Mouse (Mus musculus): ENCODE results near the gene Atp6v0d1. TPM values are rescaled to one million over a fixed set of nuclear protein-coding genes. Genes with fewer than 3 reads are reported as not detected.

The Atp6v0d1 gene
- polyA plus RNA-seq, 1 experiment from 2014 or later = 74.6 TPM

DNA sequence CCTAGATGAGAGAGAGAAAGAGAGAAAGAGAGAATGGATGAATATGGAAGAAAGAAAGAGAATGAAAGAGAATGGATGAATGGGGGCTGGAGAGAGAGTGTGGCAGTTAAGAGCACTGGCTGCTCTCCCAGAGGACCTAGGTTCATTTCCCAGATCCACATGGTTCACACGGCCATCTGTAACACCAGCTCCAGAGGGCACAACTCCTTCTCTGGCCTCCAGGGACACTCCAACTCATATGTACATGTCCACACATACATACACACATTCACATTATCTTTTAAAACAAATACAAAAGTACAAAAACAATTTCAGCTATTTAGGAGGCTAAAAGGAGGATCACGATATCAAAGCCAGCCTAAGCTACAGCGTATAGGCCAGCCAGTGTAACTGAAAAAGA is 3.0 kb downstream of the Atp6v0d1 start:
- Histone ChIP-seq H3K27ac (ENCODE audit: low read depth) (no peak overlapping the region), H3K9me3 (ENCODE audit: low read depth, low read length) (no peaks in the 10 kb centered on the region), H3K27me3 (ENCODE audit: insufficient read depth, low read length) (no peaks in the 10 kb centered on the region), H3K4me2 (no peak overlapping the region), H3K36me3 (ENCODE audit: insufficient read depth) (peaks cover 5% of the 10 kb centered on the region; the same call in 1 of the 2 replicates), H3K9ac (no peak overlapping the region), H3K4me1 (ENCODE audit: insufficient read depth) (peaks cover 10% of the 10 kb centered on the region), H3K4me3 (ENCODE audit: low read depth, low read length) (no peak overlapping the region)
- TF ChIP-seq CTCF (IDR thresholded peaks at IDR 0.05; ENCODE audit: low read depth) = no peak
- ATAC-seq (ENCODE audit: insufficient read depth) (no peak), DNase-seq (no peak)
- 87% methylated on average over 3 of the region's 3 CpGs for WGBS

DNA sequence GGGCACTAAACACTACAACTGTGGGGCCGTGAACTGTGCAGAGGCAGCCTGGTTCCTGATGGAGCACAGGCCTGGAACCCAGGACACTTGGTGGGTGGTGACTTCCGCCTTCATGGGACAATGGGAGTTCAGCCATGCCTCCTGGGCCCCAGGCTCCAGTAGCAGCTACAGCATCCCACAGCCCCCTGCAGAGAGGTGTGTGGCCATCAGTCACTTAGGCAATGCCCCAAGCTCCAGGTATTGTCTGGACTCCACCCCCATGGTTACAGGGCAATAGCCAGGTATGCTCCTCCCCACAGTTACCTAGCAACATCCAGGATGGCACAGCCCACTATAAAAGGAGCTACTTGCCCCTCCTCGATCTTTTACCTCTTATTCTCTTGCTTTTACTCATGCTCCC is 10.6 kb downstream of the Atp6v0d1 start:
- H3K27me3 ChIP-seq (ENCODE audit: insufficient read depth, low read length) = no peaks in the 10 kb centered on the region
- DNase-seq (no peak), ATAC-seq (ENCODE audit: insufficient read depth) (no peak)
- 74% methylated on average over 3 of the region's 3 CpGs for WGBS
- no peak overlapping the region for H3K4me2 ChIP-seq
- H3K4me1 ChIP-seq (ENCODE audit: insufficient read depth) = no peaks in the 10 kb centered on the region
- TF ChIP-seq CTCF (IDR thresholded peaks at IDR 0.05; ENCODE audit: low read depth) = no peak
- H3K9ac ChIP-seq = no peak overlapping the region
- H3K27ac ChIP-seq (ENCODE audit: low read depth) = no peak overlapping the region
- peaks cover 11% of the 10 kb centered on the region; the same call in 1 of the 2 replicates for H3K36me3 ChIP-seq (ENCODE audit: insufficient read depth)
- no peaks in the 10 kb centered on the region for H3K9me3 ChIP-seq (ENCODE audit: low read depth, low read length)
- H3K4me3 ChIP-seq (ENCODE audit: low read depth, low read length) = no peak overlapping the region

DNA sequence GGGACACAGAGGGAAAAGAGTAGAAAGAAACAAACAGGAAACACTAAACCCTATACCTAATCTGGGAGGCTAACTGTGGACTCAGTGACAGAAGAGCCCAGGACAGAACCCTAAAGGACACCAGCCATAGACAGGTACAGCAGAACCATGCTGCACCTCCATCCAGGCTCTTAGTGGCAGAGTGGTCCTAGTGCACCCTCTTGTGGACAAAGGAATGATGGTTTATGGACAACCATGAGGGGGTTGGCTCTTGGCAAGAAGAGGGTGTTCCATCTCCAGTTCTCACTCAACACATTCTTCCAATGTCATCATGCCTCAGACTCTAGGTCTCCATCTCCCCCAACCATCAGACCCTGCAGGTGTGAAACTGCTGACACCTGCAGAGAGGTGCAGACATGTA is 11.8 kb downstream of the Atp6v0d1 start:
- Histone ChIP-seq H3K9ac (no peak overlapping the region), H3K36me3 (ENCODE audit: insufficient read depth) (peaks cover 10% of the 10 kb centered on the region; the same call in 1 of the 2 replicates), H3K4me3 (ENCODE audit: low read depth, low read length) (no peak overlapping the region), H3K27ac (ENCODE audit: low read depth) (no peak overlapping the region), H3K9me3 (ENCODE audit: low read depth, low read length) (no peaks in the 10 kb centered on the region), H3K4me2 (no peak overlapping the region), H3K4me1 (ENCODE audit: insufficient read depth) (no peaks in the 10 kb centered on the region), H3K27me3 (ENCODE audit: insufficient read depth, low read length) (no peaks in the 10 kb centered on the region)
- DNase-seq = peak; percentile 86
- TF ChIP-seq CTCF (IDR thresholded peaks at IDR 0.05; ENCODE audit: low read depth) = peak; percentile 94
- ATAC-seq (ENCODE audit: insufficient read depth) = peak; percentile 77

DNA sequence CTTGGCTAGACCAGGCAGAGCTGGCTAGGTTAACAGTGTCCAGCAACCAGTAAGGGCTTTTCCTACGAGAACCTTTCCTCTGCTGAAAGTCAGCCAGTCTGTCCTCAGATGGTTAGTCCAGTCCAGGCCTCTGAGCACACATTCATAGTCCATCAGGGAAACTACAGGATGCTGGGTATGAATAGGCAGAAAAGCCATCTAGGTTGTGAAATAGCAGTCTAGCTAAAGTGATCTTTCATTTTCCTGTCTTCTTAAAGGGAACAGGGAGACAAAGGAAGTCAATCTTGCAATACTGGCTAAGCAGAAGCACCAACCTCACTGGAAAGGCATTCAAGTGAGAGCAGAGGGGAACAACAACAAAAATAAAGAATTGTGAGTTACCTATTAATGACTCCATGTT is 13.0 kb downstream of the Atp6v0d1 start:
- Histone ChIP-seq H3K9ac (no peak overlapping the region), H3K36me3 (ENCODE audit: insufficient read depth) (0 out of 2 replicates have a peak, but pooled peaks cover 8% of the 10 kb centered on the region), H3K4me3 (ENCODE audit: low read depth, low read length) (no peak overlapping the region), H3K4me1 (ENCODE audit: insufficient read depth) (no peaks in the 10 kb centered on the region), H3K4me2 (no peak overlapping the region), H3K27me3 (ENCODE audit: insufficient read depth, low read length) (no peaks in the 10 kb centered on the region), H3K27ac (ENCODE audit: low read depth) (no peak overlapping the region), H3K9me3 (ENCODE audit: low read depth, low read length) (no peaks in the 10 kb centered on the region)
- 77% methylated on average over 1 of the region's 1 CpGs for WGBS
- no peak for TF ChIP-seq CTCF (IDR thresholded peaks at IDR 0.05; ENCODE audit: low read depth)
- ATAC-seq (ENCODE audit: insufficient read depth) (no peak), DNase-seq (no peak)

DNA sequence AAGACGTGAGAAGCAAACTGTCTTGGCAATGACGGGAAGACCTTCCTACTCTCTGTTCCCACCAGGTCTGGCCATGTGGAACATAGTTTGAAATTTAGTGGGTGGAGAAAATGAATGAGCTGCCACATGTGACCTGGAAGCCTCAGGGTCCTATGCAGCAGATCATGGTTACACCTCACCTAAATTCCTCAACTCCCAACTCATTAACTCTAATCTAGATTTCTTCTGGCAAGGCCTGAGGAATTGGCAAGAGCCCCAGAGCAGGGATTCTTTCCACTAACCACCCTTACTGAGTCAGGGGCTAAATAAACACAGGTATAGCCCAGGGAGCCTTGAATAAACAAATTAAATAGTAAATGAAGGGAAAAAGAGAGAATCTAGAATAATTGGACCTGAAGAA is 13.8 kb downstream of the Atp6v0d1 start:
- Histone ChIP-seq H3K9ac (no peak overlapping the region), H3K4me1 (ENCODE audit: insufficient read depth) (no peaks in the 10 kb centered on the region), H3K27ac (ENCODE audit: low read depth) (no peak overlapping the region), H3K36me3 (ENCODE audit: insufficient read depth) (0 out of 2 replicates have a peak, but pooled peaks cover 6% of the 10 kb centered on the region), H3K27me3 (ENCODE audit: insufficient read depth, low read length) (no peaks in the 10 kb centered on the region), H3K9me3 (ENCODE audit: low read depth, low read length) (no peaks in the 10 kb centered on the region), H3K4me2 (no peak overlapping the region), H3K4me3 (ENCODE audit: low read depth, low read length) (no peak overlapping the region)
- TF ChIP-seq CTCF (IDR thresholded peaks at IDR 0.05; ENCODE audit: low read depth) = no peak
- 84% methylated on average over 2 of the region's 2 CpGs for WGBS
- DNase-seq (no peak), ATAC-seq (ENCODE audit: insufficient read depth) (no peak)

DNA sequence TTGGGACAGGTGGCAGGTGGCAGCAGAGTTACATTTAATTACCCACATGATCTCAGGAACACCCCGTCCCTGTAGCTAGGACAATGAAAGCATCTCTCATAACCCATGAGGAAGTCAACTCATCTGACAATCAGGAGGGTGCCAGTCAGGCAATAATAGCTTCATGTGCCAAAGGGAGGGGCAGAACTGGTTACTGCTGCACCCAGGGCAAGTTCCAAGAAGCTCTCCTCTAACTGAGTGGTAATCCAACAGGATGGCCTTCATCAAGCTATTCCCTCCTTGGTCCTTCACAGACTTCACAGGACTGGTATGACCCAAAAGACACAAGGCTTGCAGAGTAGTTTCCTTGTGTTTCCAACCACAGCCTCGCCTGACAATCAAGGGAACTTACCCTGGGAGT is 15.8 kb downstream of the Atp6v0d1 start:
- DNase-seq (no peak), ATAC-seq (ENCODE audit: insufficient read depth) (no peak)
- 0 out of 2 replicates have a peak, but pooled peaks cover 5% of the 10 kb centered on the region for H3K36me3 ChIP-seq (ENCODE audit: insufficient read depth)
- TF ChIP-seq CTCF (IDR thresholded peaks at IDR 0.05; ENCODE audit: low read depth) = no peak
- H3K27me3 ChIP-seq (ENCODE audit: insufficient read depth, low read length) = no peaks in the 10 kb centered on the region
- no peak overlapping the region for H3K4me3 ChIP-seq (ENCODE audit: low read depth, low read length)
- WGBS = 71% methylated on average over 2 of the region's 2 CpGs
- H3K9me3 ChIP-seq (ENCODE audit: low read depth, low read length) = no peaks in the 10 kb centered on the region
- peaks cover 3% of the 10 kb centered on the region; the same call in 1 of the 2 replicates for H3K4me1 ChIP-seq (ENCODE audit: insufficient read depth)
- no peak overlapping the region for H3K9ac ChIP-seq
- H3K4me2 ChIP-seq = no peak overlapping the region
- no peak overlapping the region for H3K27ac ChIP-seq (ENCODE audit: low read depth)

DNA sequence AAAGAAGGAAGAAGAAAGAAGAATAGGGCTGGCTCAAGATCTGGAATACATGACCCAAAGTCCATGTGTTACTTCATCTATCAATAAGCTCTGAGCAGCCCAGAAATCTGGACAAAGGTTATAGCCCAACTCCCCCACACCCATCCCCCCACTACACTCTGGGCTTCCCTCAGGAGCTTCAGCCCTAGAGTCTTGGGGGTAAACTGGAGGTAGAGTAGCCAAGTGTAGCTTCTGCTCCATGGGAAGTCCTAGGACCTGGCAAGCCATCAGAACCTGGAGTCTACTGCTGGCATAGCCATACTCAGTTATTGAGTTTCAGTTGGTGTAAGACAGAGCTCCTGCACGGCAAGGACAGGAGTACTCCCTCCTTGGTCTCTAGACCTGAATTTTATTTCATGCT is 16.3 kb downstream of the Atp6v0d1 start:
- Histone ChIP-seq H3K9me3 (ENCODE audit: low read depth, low read length) (no peaks in the 10 kb centered on the region), H3K4me3 (ENCODE audit: low read depth, low read length) (no peak overlapping the region), H3K9ac (no peak overlapping the region), H3K27ac (ENCODE audit: low read depth) (no peak overlapping the region), H3K36me3 (ENCODE audit: insufficient read depth) (0 out of 2 replicates have a peak, but pooled peaks cover 5% of the 10 kb centered on the region), H3K4me2 (no peak overlapping the region), H3K27me3 (ENCODE audit: insufficient read depth, low read length) (no peaks in the 10 kb centered on the region), H3K4me1 (ENCODE audit: insufficient read depth) (peaks cover 5% of the 10 kb centered on the region; the same call in 1 of the 2 replicates)
- ATAC-seq (ENCODE audit: insufficient read depth) (no peak), DNase-seq (no peak)
- 90% methylated on average over 1 of the region's 1 CpGs for WGBS
- TF ChIP-seq CTCF (IDR thresholded peaks at IDR 0.05; ENCODE audit: low read depth) = no peak
